Mouse (Mus musculus) heart, adult 9 months (tissue): ENCODE measurements at regions not wholly inside any gene's neighbourhood (a gene's known extent, or its start where the extent isn't known, plus 50 kb on each side); places are given as distances from the start of the nearest gene placed in this dataset.

Source experiments
- DNase-seq, 2 experiments: peaks; one replicate each; pipeline ENCODE4 v3.0.0; 2022; ENCODE audit warnings: low spot score in 2 of 2

DNA sequence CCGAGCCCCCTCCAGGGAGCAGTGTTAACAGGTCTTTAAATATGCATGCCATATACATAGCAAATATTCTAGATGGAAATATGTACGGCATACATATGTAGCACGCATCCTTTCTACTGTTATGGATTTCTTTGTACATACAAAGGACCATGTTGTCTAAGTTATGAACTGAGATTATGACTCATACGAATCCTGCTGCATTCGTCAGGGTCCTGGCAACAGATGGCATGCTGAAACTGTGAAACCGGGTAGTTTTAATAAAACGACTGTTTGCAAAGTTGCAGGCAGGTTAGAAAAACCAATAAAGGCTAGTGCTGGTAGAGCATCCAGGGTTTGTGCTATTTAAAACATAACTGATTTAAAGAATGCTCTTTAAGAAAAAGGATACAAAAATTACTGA is 88.8 kb upstream of the Tlk1 start:
- DNase-seq = no peak

DNA sequence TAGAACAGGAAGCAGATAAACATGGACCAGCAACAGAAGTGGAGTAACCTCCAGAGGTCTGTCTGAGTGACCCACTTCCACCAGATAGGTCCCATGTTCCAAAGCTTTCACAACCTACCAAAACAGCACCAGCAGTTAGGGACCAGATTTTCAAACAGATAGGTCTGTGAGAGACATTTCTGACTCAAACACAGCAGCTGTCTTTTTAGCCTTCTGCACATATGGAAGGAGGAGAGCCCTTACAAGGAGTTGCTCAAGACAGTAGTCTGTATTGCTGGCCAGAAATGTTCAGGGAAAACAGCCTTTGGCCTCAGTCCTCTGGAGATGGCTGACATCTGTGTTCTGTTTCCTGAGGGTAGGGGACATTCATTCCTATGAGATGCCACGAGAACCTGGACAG is 83.9 kb upstream of the Tlk1 start:
- no peak for DNase-seq

DNA sequence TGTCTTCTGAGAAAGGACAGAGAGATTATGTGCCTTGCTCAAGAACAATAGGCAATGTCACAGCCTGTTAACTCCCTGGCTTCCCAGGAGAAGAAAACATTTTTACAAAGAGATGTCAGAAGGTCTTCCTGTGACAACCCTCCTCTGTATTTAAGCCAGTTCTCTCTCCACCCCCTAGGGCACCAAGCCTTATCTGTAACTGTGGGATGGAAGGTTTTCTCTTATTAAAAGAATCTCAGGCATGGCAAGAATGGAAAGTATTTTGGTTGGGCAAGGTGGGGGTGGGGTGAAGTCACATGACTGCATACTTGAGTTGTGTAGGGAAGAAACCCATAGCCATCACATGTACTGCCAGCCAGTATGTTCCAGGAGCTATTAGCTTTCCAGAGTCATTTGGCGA is 83.1 kb upstream of the Tlk1 start:
- DNase-seq = no peak

DNA sequence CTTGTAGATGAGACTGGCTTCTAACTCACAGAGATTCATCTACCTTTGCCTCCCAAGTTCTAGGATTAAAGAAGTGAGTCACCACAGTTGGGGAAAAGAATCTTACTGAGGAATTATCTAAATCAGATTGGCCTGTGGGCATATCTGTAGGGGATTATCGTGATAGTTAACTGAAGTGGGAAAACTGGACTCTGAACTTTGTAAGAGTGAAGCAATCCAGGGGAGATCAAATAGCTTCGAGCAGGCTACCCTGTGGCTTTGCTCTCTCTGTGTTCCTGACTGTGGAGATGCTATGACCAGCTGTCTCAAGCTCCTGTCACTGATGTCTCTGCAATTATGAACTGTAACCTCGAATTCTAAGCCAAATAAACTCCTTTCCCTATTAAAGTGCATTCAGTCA is 80.7 kb upstream of the Tlk1 start:
- no peak for DNase-seq

DNA sequence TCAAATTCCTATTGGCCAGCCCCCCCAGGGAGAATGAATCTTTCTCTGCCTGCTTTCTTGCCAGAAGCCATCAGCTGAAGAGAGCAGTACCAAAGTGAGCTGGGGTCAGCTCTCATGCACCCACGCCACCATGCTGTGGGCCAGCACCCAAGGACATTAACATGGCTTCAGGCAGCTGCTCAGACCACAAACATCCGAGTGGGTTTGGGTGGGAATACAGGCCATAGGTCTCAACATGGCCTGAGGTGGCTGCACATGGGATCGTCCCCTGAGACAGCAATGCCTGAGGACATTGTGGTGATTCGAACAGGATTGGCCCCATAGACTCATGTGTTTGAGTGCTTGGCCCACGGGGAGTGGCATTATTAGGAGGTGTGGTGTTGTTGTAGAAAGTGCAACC is 78.9 kb upstream of the Tlk1 start:
- no peak for DNase-seq

DNA sequence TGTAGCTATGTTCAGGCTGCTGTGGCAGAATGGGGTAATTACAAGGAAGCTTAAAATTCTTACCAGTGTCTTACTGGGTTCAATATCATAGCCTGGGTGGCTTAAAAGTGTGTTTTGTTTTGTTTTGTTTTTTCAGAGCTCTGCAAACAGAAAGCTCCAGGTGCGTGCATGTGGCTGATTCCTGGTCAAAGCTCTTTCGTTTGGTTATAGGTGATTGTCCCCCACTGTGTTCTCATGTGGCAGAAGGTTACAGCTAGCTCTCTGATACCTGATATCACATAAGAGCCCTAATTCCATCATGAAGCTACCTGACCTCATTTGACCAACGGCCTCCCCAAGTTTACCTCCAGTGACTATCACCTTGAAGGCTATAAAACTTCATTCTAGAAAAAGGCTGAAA is 76.7 kb upstream of the Tlk1 start:
- no peak for DNase-seq

DNA sequence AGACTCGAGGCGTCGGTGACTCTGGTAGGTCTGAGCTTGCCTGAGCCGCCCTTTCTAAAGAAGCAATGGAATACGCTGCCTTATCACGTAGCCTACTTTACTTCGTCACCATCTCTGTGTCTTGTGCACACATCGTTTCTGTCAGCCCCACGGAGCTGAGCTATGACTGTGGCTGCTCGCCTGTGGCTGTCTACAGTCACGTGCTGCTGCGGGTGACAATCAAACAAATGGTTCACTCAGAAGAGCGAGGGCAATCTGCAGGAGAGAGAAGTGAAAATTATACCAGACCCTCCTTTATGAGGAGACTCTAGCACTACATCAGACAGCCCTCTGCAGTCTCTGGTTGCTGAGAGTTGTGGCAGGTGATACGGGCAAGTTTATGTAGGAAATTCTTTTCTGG is 76.0 kb upstream of the Tlk1 start:
- peak in 1 of 2 experiments; percentile 18 for DNase-seq

DNA sequence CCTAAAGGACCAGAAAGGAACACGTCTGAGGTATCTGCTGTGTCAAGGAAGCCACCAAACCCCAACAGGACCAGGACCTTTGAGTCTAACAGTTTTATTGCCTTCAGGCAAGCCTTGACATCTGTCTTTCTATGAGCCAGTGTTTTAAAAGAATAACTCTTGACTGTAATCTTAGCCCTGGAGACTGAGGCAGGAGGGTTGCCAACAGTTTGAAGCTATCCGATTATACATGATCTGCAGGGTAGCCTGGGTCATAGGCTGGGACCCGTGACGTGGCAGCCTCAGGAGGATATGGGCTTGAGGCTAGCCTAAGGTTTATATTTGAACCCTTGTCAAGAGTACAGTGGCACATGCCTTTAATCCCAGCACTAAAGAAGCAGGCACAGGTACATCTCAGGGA is 73.5 kb upstream of the Tlk1 start:
- no peak for DNase-seq

DNA sequence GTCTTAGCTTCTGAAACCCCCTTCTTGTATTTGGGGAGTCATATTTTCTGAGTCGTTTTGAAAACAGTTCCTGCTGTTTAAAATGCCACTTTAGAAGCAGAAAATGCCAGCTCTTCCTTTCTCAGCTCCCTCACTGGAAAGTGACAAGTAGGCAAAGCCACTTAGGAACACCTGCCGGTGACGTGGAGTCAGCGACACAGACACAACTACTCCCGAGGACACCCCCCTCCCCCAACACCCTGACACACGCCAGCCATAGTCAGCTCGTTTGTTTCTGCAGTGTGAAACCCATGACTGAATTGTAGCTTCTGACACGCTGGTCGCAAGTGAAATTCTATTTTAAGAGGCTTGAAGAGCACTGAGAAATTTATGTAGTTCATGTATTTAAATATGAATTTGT is 72.9 kb upstream of the Tlk1 start:
- DNase-seq = no peak

DNA sequence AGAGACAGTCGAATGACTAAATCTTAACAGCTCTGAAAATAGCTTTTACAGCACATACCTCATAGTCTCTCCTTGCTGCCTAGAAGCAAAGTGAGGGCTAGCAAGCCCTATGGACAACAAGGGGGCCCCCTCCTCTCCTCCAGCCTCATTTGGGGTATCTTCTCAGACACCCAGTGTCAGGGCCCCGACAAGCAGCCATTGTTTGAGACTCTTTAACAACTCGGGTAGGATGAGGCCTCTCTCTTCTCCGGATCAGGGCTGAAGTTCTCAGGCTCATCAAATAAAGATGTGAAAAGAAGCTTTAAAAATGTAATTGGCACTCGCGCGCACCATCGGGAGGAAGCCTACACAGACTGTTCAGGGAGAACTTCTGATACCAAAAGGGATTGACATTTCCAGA is 71.8 kb upstream of the Tlk1 start:
- no peak for DNase-seq

DNA sequence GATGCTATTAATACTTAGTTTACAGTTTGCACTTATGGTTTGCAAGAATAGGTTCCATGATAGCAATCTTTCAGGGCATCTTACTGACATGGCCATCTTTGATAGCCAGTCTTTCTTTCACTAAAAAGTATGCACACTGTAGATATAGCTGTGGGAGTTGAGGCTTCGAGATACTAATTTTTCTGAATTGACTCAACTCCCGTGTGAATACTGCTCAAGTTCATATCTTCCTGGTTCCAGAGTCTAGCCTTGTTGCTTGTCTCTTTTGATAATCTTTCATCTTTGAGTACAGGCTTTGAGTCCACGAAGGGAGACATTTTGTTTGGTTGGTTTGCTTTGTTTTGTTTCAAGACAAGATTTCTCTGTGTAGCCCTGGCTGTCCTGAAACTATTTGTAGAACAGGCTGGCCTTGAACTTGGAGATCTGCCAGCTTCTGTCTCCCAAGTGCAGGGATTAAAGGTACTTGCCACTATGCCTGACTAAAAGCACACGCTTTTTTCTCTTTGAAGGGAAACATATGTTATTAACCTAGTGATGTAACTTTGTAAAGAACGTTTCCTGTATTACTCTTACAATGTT is 64.1 kb upstream of the Tlk1 start:
- no peak for DNase-seq

DNA sequence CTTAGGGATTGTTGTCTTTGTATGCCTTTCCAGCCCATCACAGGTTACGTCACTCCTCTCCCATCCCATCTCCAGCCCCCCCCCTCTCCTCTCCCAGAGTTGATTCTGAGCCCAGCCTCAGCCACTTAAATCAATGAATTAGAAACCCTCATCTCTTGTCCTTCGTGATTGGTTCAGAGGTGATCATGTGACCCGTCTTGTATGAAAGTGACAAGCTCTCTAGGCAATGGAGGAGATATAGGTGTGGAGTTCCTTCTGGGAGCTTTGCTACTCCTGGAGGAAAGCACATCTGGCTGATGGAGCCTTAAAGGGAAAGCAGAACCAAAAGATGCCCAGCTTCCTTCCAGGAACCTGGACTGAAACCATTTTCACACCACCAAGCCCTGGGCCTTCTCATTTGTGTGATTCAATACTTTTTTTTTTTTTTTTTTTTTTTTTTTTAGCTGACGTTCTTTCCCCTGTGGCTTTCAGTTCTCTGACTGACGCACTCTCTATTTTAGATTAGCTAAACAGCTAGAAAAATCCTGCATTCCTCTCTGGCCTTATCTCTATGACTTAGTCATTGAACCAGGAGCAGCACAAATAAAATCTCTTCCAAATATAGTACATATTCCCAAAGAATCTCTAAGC is 63.4 kb upstream of the Tlk1 start:
- no peak for DNase-seq

DNA sequence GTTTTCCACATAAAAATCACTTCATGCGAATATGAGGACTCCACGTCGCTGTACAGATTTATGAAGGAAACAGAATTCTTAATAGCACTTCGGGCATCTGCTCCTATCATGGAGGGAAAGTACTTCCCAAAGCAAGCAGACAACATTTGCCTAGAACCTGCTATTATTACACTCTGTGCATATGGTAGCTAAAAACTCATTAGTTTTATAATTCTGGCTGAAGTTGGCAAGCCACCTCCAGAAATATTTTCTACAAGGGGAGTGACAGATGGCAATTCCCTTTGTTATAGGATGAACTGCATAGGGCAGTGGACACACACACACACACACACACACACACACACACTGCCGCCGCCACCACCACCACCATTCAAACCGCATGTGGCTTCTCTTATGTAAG is 61.3 kb upstream of the Tlk1 start:
- DNase-seq = no peak

DNA sequence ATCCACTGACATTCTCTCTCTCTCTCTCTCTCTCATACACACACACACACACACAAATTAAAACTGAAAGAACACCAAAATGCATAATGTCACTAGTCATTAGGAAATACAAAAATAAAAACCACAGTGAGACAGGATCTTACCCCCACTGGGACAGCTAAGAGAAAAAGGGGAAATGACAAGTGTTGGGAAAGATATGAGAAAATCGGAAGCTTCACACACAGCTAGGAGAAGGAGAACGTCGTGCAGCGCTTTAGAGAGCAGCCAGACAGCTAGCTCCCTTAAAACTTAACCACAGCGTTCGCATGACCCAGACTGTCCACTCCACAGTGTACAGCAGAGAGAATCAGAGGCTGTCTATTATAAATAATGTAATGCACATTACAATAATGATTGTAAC is 60.1 kb upstream of the Tlk1 start:
- DNase-seq = peak in 1 of 2 experiments; percentile 21

DNA sequence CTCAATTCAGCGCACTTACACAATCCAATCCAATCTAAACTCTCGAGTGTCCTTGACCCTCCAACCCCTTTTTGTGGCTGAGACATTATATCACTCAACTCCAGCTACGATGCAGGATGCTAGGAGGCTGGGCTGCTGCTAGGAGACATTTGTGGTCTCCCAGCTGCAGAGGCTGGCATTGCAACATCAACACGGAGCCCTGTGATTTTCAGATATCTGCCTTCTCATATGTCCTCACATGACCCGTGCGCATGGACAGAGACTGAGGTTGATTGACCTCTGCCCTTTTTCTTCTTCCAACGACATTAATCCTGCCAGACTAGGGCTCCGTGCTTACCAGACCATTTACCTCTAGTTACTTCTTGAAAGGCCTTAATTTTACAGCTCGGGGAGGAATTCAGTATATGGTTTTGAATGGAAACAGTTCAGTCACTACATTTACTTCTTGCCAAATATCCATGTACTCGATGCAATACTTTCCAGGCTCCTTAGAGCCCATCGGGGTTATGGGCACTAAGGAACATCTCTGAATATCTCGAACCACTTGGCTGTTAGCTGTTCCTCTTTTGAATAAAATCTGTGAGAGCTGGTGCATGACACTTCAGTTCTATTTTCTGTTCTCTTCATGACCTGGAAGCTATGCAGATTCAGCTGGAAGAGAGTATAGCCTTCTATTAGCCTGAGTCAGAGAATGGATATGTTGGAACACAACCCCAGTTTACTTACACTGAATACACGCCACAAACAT is 52.0 kb upstream of the Tlk1 start:
- DNase-seq = no peak

DNA sequence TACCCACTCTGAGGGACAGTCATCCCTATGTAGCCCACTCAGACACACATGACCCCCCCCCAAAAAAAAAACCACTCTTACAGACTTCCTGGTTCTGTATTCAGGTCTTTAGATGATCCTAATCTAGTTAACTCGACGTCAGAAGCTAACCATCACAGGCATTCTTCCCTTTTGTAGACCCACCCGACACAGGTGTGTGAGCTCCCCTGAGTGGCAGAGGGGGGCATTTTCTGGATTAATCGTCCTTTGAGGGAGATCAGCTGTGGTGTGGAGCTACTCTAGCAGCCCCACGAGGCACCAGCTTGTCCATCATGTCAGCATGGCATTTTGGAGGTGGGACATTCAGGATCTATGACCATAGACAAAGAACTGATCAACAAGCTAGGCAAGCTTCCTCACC is 50.7 kb upstream of the Tlk1 start:
- DNase-seq = no peak
